Mouse (Mus musculus): ENCODE measurements around the gene Eif1ax.
"Not testable (repeated sequence)": the region's sequence is repeated elsewhere in the genome, so short reads cannot be mapped to it uniquely, and the experiment has no call there.

The Eif1ax gene

GRCm38 (mm10) chrX:159371831-159372752 lies at the start of gene Eif1ax:
Eif1ax (plus strand) TSS chrX:159372178.
- ATAC-seq (ENCODE audit: insufficient number of reproducible peaks, low FRiP score, low TSS enrichment): peak; percentile 90

GRCm38 (mm10) chrX:159364506-159364905 lies 7.5 kb upstream of the Eif1ax start:
- ATAC-seq (ENCODE audit: insufficient number of reproducible peaks, low FRiP score, low TSS enrichment): no peak

DNA sequence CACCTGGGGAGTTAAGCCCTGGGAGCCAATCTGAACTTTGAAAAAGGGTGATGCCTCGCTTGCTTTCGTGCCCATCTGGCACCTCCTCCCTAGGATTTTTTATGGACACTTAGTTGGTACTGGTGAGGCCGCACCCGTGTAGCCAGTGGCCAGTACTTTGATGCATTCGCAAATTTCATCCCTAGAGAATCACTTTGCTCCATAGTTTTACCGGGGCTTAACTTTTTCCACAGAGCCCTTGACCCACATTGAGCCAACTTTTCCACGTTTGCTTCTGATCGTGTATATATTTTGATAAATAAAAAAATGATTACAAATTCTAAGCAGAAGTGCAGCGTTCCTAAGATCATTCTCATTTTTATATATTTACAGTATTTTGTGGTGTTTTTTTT lies 771 bp downstream of the Eif1ax start:
- no peak for ATAC-seq (ENCODE audit: insufficient number of reproducible peaks, low FRiP score, low TSS enrichment)

GRCm38 (mm10) chrX:159387105-159387504 lies 15.1 kb downstream of the Eif1ax start:
- no peak for ATAC-seq (ENCODE audit: insufficient number of reproducible peaks, low FRiP score, low TSS enrichment)

GRCm38 (mm10) chrX:159388953-159389352 lies 17.0 kb downstream of the Eif1ax start:
- ATAC-seq (ENCODE audit: insufficient number of reproducible peaks, low FRiP score, low TSS enrichment): peak; percentile 40; the same call in 1 of the 2 replicates

DNA sequence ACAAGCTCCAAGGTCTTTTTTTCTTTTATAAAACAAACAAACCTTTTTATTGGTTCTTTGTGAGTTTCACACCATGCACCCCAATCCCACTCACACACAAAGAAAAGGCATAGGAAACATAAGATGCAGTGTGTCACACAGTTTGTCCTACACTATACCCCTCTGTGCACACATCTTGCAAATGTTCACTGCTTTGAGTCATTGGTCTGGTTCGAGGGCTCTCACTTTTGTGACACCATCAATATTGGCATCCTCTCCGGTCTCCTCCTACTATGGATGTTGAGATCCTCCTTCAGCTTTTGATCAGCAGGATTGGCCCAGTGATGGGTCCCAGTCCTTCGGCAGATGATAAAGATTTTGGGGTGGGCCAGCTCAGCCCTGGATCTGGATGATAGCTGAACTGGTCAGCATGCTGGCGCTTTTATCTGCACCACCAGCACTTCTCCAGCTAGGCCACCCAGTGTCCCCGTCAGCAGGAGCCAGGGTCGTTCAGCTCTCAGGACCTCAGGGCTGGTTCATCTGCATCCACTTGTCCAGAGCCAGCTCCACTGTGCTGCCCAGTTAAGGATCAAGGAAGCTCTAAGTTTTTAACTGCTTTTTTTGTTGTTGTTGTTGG lies 18.5 kb downstream of the Eif1ax start:
- no peak for ATAC-seq (ENCODE audit: insufficient number of reproducible peaks, low FRiP score, low TSS enrichment)

- ATAC-seq (ENCODE audit: insufficient number of reproducible peaks, low FRiP score, low TSS enrichment): no peak
These were observed 19.3 kb downstream of the Eif1ax start for GRCm38 (mm10) chrX:159391239-159391638.

DNA sequence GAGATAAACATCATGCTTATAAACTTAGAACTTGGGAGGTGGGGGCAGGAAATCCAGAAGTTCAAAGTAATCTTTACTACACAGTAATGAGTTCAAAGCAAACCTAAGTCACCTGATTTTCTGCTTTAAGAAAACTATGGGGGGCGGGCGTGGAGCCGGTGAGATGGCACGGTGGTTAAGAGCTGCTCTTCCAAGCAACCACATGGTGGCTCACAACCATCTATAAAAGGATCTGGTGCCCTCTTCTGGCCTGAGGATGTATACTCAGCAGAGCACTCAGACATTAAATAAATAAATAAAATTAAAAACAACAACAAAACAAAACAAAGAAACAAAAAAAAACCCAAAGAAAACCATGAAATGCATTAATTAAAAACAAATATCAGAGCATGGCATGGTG lies 37.3 kb downstream of the Eif1ax start:
- peak; percentile 52; the same call in 1 of the 2 replicates for ATAC-seq (ENCODE audit: insufficient number of reproducible peaks, low FRiP score, low TSS enrichment)

GRCm38 (mm10) chrX:159414130-159414828 lies 42.3 kb downstream of the Eif1ax start, which contains the start of gene Map7d2:
Map7d2 (plus strand) TSS chrX:159414572.
- peak; percentile 95 for ATAC-seq (ENCODE audit: insufficient number of reproducible peaks, low FRiP score, low TSS enrichment)

GRCm38 (mm10) chrX:159414829-159415673 lies 43.1 kb downstream of the Eif1ax start:
- 0 out of 2 replicates have a peak, but pooled peaks have one; percentile 37 for ATAC-seq (ENCODE audit: insufficient number of reproducible peaks, low FRiP score, low TSS enrichment)

- ATAC-seq (ENCODE audit: insufficient number of reproducible peaks, low FRiP score, low TSS enrichment): not testable (repeated sequence)
These were observed 58.5 kb downstream of the Eif1ax start for GRCm38 (mm10) chrX:159430507-159430906.
